In the genomic region with DNA sequence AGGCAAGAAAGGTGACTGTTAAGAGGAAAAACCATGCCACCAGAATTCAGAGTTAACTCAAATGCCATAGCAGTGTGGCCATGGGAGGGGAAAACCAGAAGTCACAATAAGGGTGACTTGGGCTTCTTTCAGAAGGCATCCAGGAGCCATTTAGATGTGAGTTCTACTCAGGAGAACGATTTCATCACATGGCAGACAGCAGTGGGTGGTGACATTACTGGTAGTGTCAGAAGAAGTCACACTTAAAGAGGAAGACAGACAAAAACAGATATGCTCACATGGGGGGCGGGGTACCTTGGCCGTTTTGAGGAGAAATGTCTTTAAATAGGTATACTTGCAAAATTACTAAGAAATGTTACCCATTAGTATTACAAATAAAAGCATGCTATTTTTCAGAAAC, we compare ENCODE assay signal across 23 mouse cellular contexts. TPM values are rescaled to one million over a fixed set of nuclear protein-coding genes. Genes with fewer than 3 reads are reported as not detected.
DNase-seq lines count a peak whose midpoint lies in the region; ATAC-seq and TF ChIP-seq lines count a peak whose summit lies in the region.
"Had no signal": no experiment of that assay in that cellular context is flagged by ENCODE, and none has a peak within 500 bp of the region (broad histone marks: within the 10 kb centered on the region; RNA-seq: fewer than 3 reads in every experiment).

No protein-coding gene starts in this region.

- peaks cover 3% of the 10 kb centered on the region; the same call in 1 of the 2 replicates for H3K4me1 ChIP-seq in liver, postnatal 0 days (ENCODE audit: insufficient read depth)
- H3K4me1 ChIP-seq: heart, embryonic 15.5 days had no signal

- no peak overlapping the region for H3K9ac ChIP-seq in liver, postnatal 0 days (replicated peaks)
- H3K9ac ChIP-seq: forebrain, embryonic 13.5 days; heart, embryonic 15.5 days; hindbrain, embryonic 15.5 days; limb, embryonic 13.5 days had no signal

- ATAC-seq in liver, postnatal 0 days = 0 out of 2 replicates have a peak, but pooled peaks have one; percentile 45
- ATAC-seq: forebrain, embryonic 13.5 days; intestine, embryonic 16.5 days had no signal

- 34% methylated on average over 3 of the region's 3 CpGs for WGBS in liver, postnatal 0 days (ENCODE audit: insufficient replicate concordance)

- TF ChIP-seq CTCF in liver, postnatal 0 days (IDR thresholded peaks at IDR 0.05; ENCODE audit: low read depth) = no peak

- peak overlapping the region; percentile 67 for H3K27ac ChIP-seq in liver, postnatal 0 days (ENCODE audit: low read depth)
- H3K27ac ChIP-seq: forebrain, embryonic 13.5 days; heart, embryonic 15.5 days; hindbrain, embryonic 15.5 days; limb, embryonic 13.5 days had no signal

- no peak overlapping the region for H3K4me2 ChIP-seq in liver, postnatal 0 days (ENCODE audit: low read depth, low read length)
- H3K4me2 ChIP-seq: forebrain, embryonic 13.5 days; heart, embryonic 15.5 days; hindbrain, embryonic 15.5 days; limb, embryonic 13.5 days; midbrain, embryonic 11.5 days had no signal

- no peaks in the 10 kb centered on the region for H3K27me3 ChIP-seq in liver, postnatal 0 days (ENCODE audit: insufficient read depth, low read length)
- no peaks in the 10 kb centered on the region for H3K27me3 ChIP-seq in splenic B cell, adult 2 months (ENCODE audit: control insufficient read depth, insufficient read depth, low read length, poor library complexity, severe bottlenecking)
- H3K27me3 ChIP-seq: CH12.LX; forebrain, embryonic 13.5 days; heart, embryonic 15.5 days; hindbrain, embryonic 15.5 days; limb, embryonic 13.5 days had no signal

- no peaks in the 10 kb centered on the region for H3K9me3 ChIP-seq in liver, postnatal 0 days (ENCODE audit: low read length)
- H3K9me3 ChIP-seq: forebrain, embryonic 13.5 days; heart, embryonic 15.5 days; hindbrain, embryonic 15.5 days; limb, embryonic 13.5 days had no signal

- no peak for TF ChIP-seq EP300 in liver, postnatal 0 days (IDR thresholded peaks at IDR 0.05; ENCODE audit: low read depth)

- H3K36me3 ChIP-seq in liver, postnatal 0 days (replicated peaks; ENCODE audit: insufficient read depth, low read length) = no peaks in the 10 kb centered on the region
- H3K36me3 ChIP-seq in splenic B cell, adult 2 months (ENCODE audit: control insufficient read depth, insufficient read depth, low read length, poor library complexity, severe bottlenecking) = no peaks in the 10 kb centered on the region
- H3K36me3 ChIP-seq: heart, embryonic 15.5 days; limb, embryonic 13.5 days had no signal

- no peak overlapping the region for H3K4me3 ChIP-seq in liver, postnatal 0 days (ENCODE audit: low read depth, low read length)
- H3K4me3 ChIP-seq: forebrain, embryonic 13.5 days; heart, embryonic 15.5 days; hindbrain, embryonic 15.5 days; limb, embryonic 13.5 days had no signal

- peak; percentile 26 to 32 for DNase-seq in lung, adult 18-20 months
- no peak for DNase-seq in lung, postnatal 14 days
- DNase-seq in brain, adult 2 months (ENCODE audit: low read depth, low spot score) = peak; percentile 32
- no peak for DNase-seq in liver, postnatal 0 days
- peak; percentile 13 for DNase-seq in splenic B cell, adult 2 months (ENCODE audit: low read depth, low spot score)
- no peak for DNase-seq in urinary bladder, postnatal 10 days (ENCODE audit: low spot score)
- DNase-seq in adrenal gland, adult 2 months = no peak
- DNase-seq: adrenal gland, postnatal 36 days; cerebellum, adult 9-10 months; heart, adult 18-20 months; heart, postnatal 4 days; kidney, postnatal 4 days; layer of hippocampus, postnatal 36 days; right cerebral cortex, postnatal 25 days had no signal

RNA-seq across cellular contexts. Expression of gene P2ry12, which starts 1.3 kb away (rescaled TPM):
- polyA plus RNA-seq in liver, postnatal 0 days (2015; fragmentation: Nextera tagmentation; extraction: Ambion mirVana) = 3.0 and 3.3 TPM in 2 replicates
- 1 to 10 TPM; 1.9 to 2.7 TPM for total RNA-seq in adrenal gland, adult 2 months (2021)
- 1.6 and 2.6 TPM in 2 replicates for polyA plus RNA-seq in adrenal gland, adult 2 months (2012; rRNA removed)
- total RNA-seq: common myeloid progenitor, adult 5-6 weeks; MEL had no signal

RNA-seq across cellular contexts. Expression of gene P2ry13, which starts 53.3 kb away (rescaled TPM):
- polyA plus RNA-seq in liver, postnatal 0 days (2015; fragmentation: Nextera tagmentation; extraction: Ambion mirVana) = 4.4 and 4.6 TPM in 2 replicates
- total RNA-seq in adrenal gland, adult 2 months (2021) = 1 to 10 TPM in 1 of 2 experiments, under 1 TPM in 1; 0.98 to 1.7 TPM
- polyA plus RNA-seq in adrenal gland, adult 2 months (2012; rRNA removed) = 0.33 and 0.41 TPM in 2 replicates
- total RNA-seq: MEL had no signal

Comparison
In these comparisons a context has a peak if more than half of its experiments do, and no peak if none do; other contexts are left out.
1. DNase-seq: peak in lung, adult 18-20 months (2 of 2), brain, adult 2 months (single experiment) and splenic B cell, adult 2 months (single experiment); none in lung, postnatal 14 days (single experiment), liver, postnatal 0 days (single experiment), urinary bladder, postnatal 10 days (single experiment) and adrenal gland, adult 2 months (single experiment).